Mouse (Mus musculus): ENCODE data around the gene Olfr347. TPM values are rescaled to one million over a fixed set of nuclear protein-coding genes. Genes with fewer than 3 reads are reported as not detected.

Gene Olfr347
- not detected for total RNA-seq (2021)
- long read RNA-seq, experiment 1: 0 reads
- long read RNA-seq, experiment 2: 0 reads

GRCm38 (mm10) chr2:36731602-36732001 lies at the start of gene Olfr347:
Olfr347 (plus strand) TSS chr2:36731902.
- no peak for DNase-seq

- no peak for DNase-seq
Measured at GRCm38 (mm10) chr2:36685488-36685887, 46.2 kb upstream of the Olfr347 start, which contains the start of gene Olfr346. Olfr346 (plus strand) TSS chr2:36685788.

DNA sequence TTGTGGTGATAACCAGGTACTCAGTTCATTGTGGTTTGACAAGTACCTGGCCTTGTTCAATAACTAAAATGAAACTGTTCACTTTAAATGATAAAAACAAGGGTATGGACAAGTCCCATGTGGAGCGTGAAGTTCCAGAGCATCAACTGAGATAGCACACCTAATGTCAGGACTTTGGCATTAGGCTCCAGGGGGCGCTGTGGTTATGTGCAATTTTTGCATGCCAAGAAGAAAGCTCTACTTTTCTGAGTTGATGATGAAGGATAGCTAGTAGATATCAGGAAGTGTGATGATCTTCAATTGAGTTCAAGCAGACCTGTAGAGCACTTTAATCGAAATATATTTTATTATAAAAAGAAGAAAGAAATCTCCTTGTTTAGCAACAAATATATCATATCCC lies 4.5 kb downstream of the Olfr347 start:
- no peak for DNase-seq

- DNase-seq: no peak
Measured at GRCm38 (mm10) chr2:36783976-36784375, 52.3 kb downstream of the Olfr347 start, which contains the start of gene Olfr348. Olfr348 (plus strand) TSS chr2:36784276.

Other genes with a start within 250 kb of the Olfr347 start
- not detected for gene Olfr341, start 249.4 kb upstream of the Olfr347 start, total RNA-seq (2021)
- gene Olfr342, start 206.9 kb upstream of the Olfr347 start, total RNA-seq (2021): not detected
- not detected for gene Olfr344, start 165.2 kb upstream of the Olfr347 start, total RNA-seq (2021)
- not detected for gene Olfr345, start 91.9 kb upstream of the Olfr347 start, total RNA-seq (2021)
- not detected for gene Olfr346, start 46.1 kb upstream of the Olfr347 start, total RNA-seq (2021)
- not detected for gene Olfr348, start 52.4 kb downstream of the Olfr347 start, total RNA-seq (2021)
- not detected for gene Olfr50, start 58.6 kb downstream of the Olfr347 start, total RNA-seq (2021)
- gene Olfr3, start 85.1 kb downstream of the Olfr347 start, total RNA-seq (2021): not detected
- gene Olfr350, start 114.4 kb downstream of the Olfr347 start, total RNA-seq (2021): not detected
- not detected for gene Olfr351, start 130.8 kb downstream of the Olfr347 start, total RNA-seq (2021)
- gene Olfr352, start 136.6 kb downstream of the Olfr347 start, total RNA-seq (2021): not detected
- not detected for gene Olfr353, start 161.0 kb downstream of the Olfr347 start, total RNA-seq (2021)
- gene Olfr354, start 173.8 kb downstream of the Olfr347 start, total RNA-seq (2021): not detected
- gene Olfr355, start 197.0 kb downstream of the Olfr347 start, total RNA-seq (2021): not detected
- not detected for gene Olfr356, start 205.2 kb downstream of the Olfr347 start, total RNA-seq (2021)